In the genomic region with DNA sequence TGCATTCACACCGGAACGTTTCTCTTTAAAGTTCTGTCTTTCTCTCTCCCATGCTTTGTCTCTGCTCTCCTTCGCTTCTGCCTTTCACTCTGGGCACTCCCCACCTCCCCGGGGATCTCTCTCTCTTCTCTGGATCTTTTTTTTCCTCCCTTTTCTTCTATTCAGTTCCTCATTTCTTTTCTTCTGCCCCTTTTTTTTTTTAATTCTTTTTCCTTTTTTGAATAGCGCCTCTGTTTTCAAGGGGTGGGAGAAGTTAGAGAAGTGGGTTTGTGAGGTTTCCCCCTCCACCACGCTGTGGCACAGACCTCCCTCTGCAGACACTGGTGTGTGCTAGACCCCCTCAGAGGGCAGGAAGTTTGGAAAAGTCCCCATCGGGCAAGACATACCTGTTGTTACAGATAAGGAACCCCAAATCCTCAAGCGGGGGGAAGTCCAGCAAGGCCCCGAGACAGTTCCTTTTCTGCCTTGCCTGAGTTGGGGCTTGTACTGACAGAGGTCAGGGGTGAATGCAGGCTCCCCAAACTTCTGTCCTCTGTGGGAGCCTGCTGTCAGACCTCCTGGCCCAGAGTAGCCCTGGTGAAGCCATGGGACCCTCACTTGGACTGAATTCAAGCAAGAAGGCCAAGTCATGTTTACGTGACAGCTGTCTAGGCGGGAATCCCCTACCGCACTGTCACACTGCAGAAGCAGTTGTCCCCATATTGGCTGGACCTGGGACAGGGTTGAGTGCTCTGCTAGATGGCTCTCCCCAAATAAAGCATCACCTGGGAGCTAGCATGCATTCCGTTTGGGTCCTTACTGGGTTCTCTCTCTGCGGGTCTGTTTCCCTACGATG, we compare ENCODE assay signal across 11 mouse cellular contexts. TPM values are rescaled to one million over a fixed set of nuclear protein-coding genes. Genes with fewer than 3 reads are reported as not detected.
DNase-seq lines count a peak whose midpoint lies in the region; ATAC-seq lines count a peak whose summit lies in the region.
"Had no signal": no experiment of that assay in that cellular context is flagged by ENCODE, and none has a peak within 500 bp of the region (broad histone marks: within the 10 kb centered on the region; RNA-seq: fewer than 3 reads in every experiment).

No protein-coding gene starts in this region.

- 48% methylated on average over 15 of the region's 15 CpGs for WGBS in forebrain, embryonic 13.5 days

- peak; percentile 42 to 46 for DNase-seq in spleen, postnatal 36 days (ENCODE audit: low spot score in 2 of 2)
- DNase-seq in spleen, adult 12 weeks (ENCODE audit: low spot score) = no peak
- DNase-seq in adrenal gland, adult (ENCODE audit: inconsistent age in 2 of 2, low spot score in 1 of 2) = no peak
- no peak for DNase-seq in embryo, embryonic 10.5 days (ENCODE audit: low spot score)
- DNase-seq: cerebellum, adult 2 months; heart, adult 2 months; heart, postnatal 36 days had no signal

- no peaks in the 10 kb centered on the region for H3K36me3 ChIP-seq in forebrain, embryonic 13.5 days (ENCODE audit: poor library complexity, severe bottlenecking)
- H3K36me3 ChIP-seq: lung, embryonic 15.5 days had no signal

- H3K9me3 ChIP-seq in forebrain, embryonic 13.5 days (replicated peaks) = no peaks in the 10 kb centered on the region
- H3K9me3 ChIP-seq: lung, embryonic 15.5 days had no signal

- H3K27ac ChIP-seq in forebrain, embryonic 13.5 days = peak overlapping the region; percentile 44; the same call in 1 of the 2 replicates
- H3K27ac ChIP-seq: heart, adult 2 months; lung, embryonic 15.5 days had no signal

- H3K4me1 ChIP-seq in forebrain, embryonic 13.5 days = peaks cover 53% of the 10 kb centered on the region

- H3K27me3 ChIP-seq in forebrain, embryonic 13.5 days = no peaks in the 10 kb centered on the region
- H3K27me3 ChIP-seq: lung, embryonic 15.5 days had no signal

- no peak overlapping the region for H3K4me3 ChIP-seq in forebrain, embryonic 13.5 days
- H3K4me3 ChIP-seq: heart, adult 2 months; lung, embryonic 15.5 days had no signal

- no peak for ATAC-seq in forebrain, embryonic 13.5 days
- peak; percentile 17; the same call in 1 of the 2 replicates for ATAC-seq in megakaryocyte progenitor cell, adult 5-6 weeks (replicated peaks; ENCODE audit: poor library complexity)
- ATAC-seq in inflammation-experienced regulatory T-cells, adult 6 months = no peak

- peak overlapping the region; percentile 46 for H3K9ac ChIP-seq in forebrain, embryonic 13.5 days
- H3K9ac ChIP-seq: lung, embryonic 15.5 days had no signal

- H3K4me2 ChIP-seq in forebrain, embryonic 13.5 days = peak overlapping the region; percentile 36
- H3K4me2 ChIP-seq: lung, embryonic 15.5 days had no signal

RNA-seq across cellular contexts. Expression of a gene that starts 39.5 kb away (rescaled TPM):
- polyA plus RNA-seq in forebrain, embryonic 13.5 days (2015; fragmentation: Nextera tagmentation; extraction: Ambion mirVana) = 20.6 and 23.1 TPM in 2 replicates
- 18.9 and 19.3 TPM in 2 replicates for total RNA-seq in megakaryocyte progenitor cell, adult 5-6 weeks (2015)
- 22.7 and 23.6 TPM in 2 replicates for total RNA-seq in megakaryocyte progenitor cell, adult 5-6 weeks (2017)
- polyA plus RNA-seq in inflammation-experienced regulatory T-cells, adult 6 months (2017; shearing (Covaris generic)) = 1 to 10 TPM; 1.8 to 5.1 (median 4.4) TPM

RNA-seq across cellular contexts. Expression of a gene that starts 51.1 kb away (rescaled TPM):
- 351 and 386 TPM in 2 replicates for polyA plus RNA-seq in forebrain, embryonic 13.5 days (2015; fragmentation: Nextera tagmentation; extraction: Ambion mirVana)
- total RNA-seq in megakaryocyte progenitor cell, adult 5-6 weeks (2015) = 267 and 274 TPM in 2 replicates
- 276 and 284 TPM in 2 replicates for total RNA-seq in megakaryocyte progenitor cell, adult 5-6 weeks (2017)
- 10 to 100 TPM; 13.5 to 28.7 (median 20.3) TPM for polyA plus RNA-seq in inflammation-experienced regulatory T-cells, adult 6 months (2017; shearing (Covaris generic))

Comparison
In these comparisons a context has a peak if more than half of its experiments do, and no peak if none do; other contexts are left out.
1. DNase-seq: peak in spleen, postnatal 36 days (2 of 2); none in spleen, adult 12 weeks (single experiment), adrenal gland, adult (0 of 2) and embryo, embryonic 10.5 days (single experiment).
2. RNA of a gene that starts 51.1 kb away (polyA plus RNA-seq): 351 to 386 TPM in forebrain, embryonic 13.5 days; 13.5 to 28.7 TPM in inflammation-experienced regulatory T-cells, adult 6 months; every median in the first group is over 10 times any median in the second.